Mouse (Mus musculus) embryonic fibroblast, embryonic 13.5 days (primary cell): ENCODE data around the gene Gm11213.

ENCODE experiments used
- CTCF ChIP-seq: IDR thresholded peaks from 2 replicates; pipeline ENCODE4 v1.5.1; 2011; ENCODE audit warnings: mild to moderate bottlenecking, control low read depth, low read length, moderate library complexity, borderline replicate concordance; ENCODE audit not compliant: insufficient read depth
- POLR2A ChIP-seq: IDR thresholded peaks from 2 replicates; pipeline ENCODE4 v1.6.1; 2011; ENCODE audit warnings: low read depth, mild to moderate bottlenecking, control low read depth, low read length, moderate library complexity

- TF ChIP-seq CTCF (no peak), POLR2A (no peak)
Observed at GRCm38 (mm10) chr4:63604945-63605344, at the start of gene Gm11213.
